Mouse (Mus musculus) stomach, postnatal 0 days (tissue): ENCODE measurements around the gene Raph1. TPM values are rescaled to one million over a fixed set of nuclear protein-coding genes. Genes with fewer than 3 reads are reported as not detected.

Experiments used
- ATAC-seq: fragments of 200-750 bp; cut with Nextera tagmentation; 2 replicates; pipeline ENCODE4 v1.8.0; 2017; ENCODE audit not compliant: low FRiP score, low TSS enrichment
- DNase-seq: peaks from one replicate; pipeline ENCODE4 v3.0.0-alpha.2; 2016; ENCODE audit warnings: low spot score
- H3K27ac ChIP-seq: fragments of 300-500 bp; sonication (generic); replicated peaks from 2 replicates; pipeline ENCODE4 v1.5.1; 2014; ENCODE audit warnings: mild to moderate bottlenecking, control low read depth
- H3K27me3 ChIP-seq: fragments of 300-500 bp; sonication (generic); 2 replicates; pipeline ENCODE4 v1.6.1; 2014; ENCODE audit warnings: low read length; ENCODE audit not compliant: control insufficient read depth, insufficient read depth
- H3K36me3 ChIP-seq: fragments of 300-500 bp; sonication (generic); 2 replicates; pipeline ENCODE4 v1.6.1; 2014; ENCODE audit warnings: low read length, mixed read lengths; ENCODE audit not compliant: control insufficient read depth, insufficient read depth
- H3K4me1 ChIP-seq: fragments of 300-500 bp; sonication (generic); replicated peaks from 2 replicates; pipeline ENCODE4 v1.6.1; 2014; ENCODE audit warnings: antibody characterized with exemption; ENCODE audit not compliant: control insufficient read depth, insufficient read depth
- H3K4me2 ChIP-seq: fragments of 300-500 bp; sonication (generic); replicated peaks from 2 replicates; pipeline ENCODE4 v1.6.1; 2014; ENCODE audit warnings: low read depth, mild to moderate bottlenecking, control low read depth, moderate library complexity
- H3K4me3 ChIP-seq: fragments of 300-500 bp; sonication (generic); 2 replicates; pipeline ENCODE4 v1.5.1; 2014; ENCODE audit warnings: low read depth, low read length, control low read depth
- H3K9ac ChIP-seq: fragments of 300-500 bp; sonication (generic); 2 replicates; pipeline ENCODE4 v1.6.1; 2014; ENCODE audit warnings: mild to moderate bottlenecking, low read length, control low read depth, mixed read lengths
- H3K9me3 ChIP-seq: fragments of 300-500 bp; sonication (generic); 2 replicates; pipeline ENCODE4 v1.6.1; 2016; ENCODE audit warnings: low read length; ENCODE audit not compliant: control insufficient read depth
- CTCF ChIP-seq: IDR thresholded peaks from 2 replicates; pipeline ENCODE4 v1.5.1; 2016; ENCODE audit warnings: antibody characterized with exemption, low read depth, mild to moderate bottlenecking, moderate library complexity
- EP300 ChIP-seq: optimal IDR thresholded peaks from 2 replicates; pipeline ENCODE3; 2016; ENCODE audit warnings: antibody characterized with exemption
- WGBS: fragments of 180-500 bp; shearing (Covaris S2); extraction: QIAGEN DNeasy Blood & Tissue Kit; methylation state at CpG from one replicate; pipeline ENCODE4 v1.1.7; 2014; 5-methylcytosine and 5-hydroxymethylcytosine counted together
- microRNA-seq: library from miRNA; unstranded; fragments of <30 nt; microRNA quantifications from one replicate; pipeline ENCODE4, GENCODE M21; 2016
- polyA plus RNA-seq: library from polyadenylated mRNA; unstranded; fragments of >200 nt; fragmentation: Nextera tagmentation; extraction: Ambion mirVana; gene quantifications from 2 replicates; pipeline ENCODE4 v1.2.1, GENCODE M21; 2015

The Raph1 gene
- polyA plus RNA-seq, 1 experiment from 2014 or later: 11.5 TPM

DNA sequence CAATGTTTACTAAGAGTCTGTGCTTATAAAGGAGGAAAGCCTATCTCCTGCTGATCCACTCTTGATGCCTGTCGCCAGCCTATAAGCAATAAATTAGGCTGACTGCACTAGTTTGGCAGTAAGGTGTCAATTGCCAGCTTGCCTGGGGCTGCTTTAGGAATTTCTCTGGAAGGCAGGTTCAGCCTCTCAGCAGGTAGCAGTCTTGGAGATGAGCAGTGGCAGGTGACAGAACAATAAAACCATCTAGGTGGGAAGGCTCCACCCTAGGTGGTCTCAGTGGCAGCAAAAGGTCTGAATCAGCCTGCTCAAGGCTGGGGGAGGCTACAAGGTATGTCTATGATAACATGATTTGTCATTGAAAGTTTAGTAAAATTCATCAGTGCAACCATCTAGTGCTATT lies 134.4 kb downstream of the Raph1 start:
- WGBS: 29% methylated on average over 1 of the region's 1 CpGs
- TF ChIP-seq CTCF: no peak
- no peak for TF ChIP-seq EP300
- ATAC-seq (no peak), DNase-seq (no peak)
- H3K4me1 ChIP-seq: no peaks in the 10 kb centered on the region
- H3K9ac ChIP-seq: no peak overlapping the region
- no peak overlapping the region for H3K4me3 ChIP-seq
- no peak overlapping the region for H3K4me2 ChIP-seq
- H3K27me3 ChIP-seq: no peaks in the 10 kb centered on the region
- H3K36me3 ChIP-seq: no peaks in the 10 kb centered on the region
- no peaks in the 10 kb centered on the region for H3K9me3 ChIP-seq
- H3K27ac ChIP-seq: no peak overlapping the region

Small RNA genes lying within 50 kb of the gene (microRNA-seq; reads per million reads assigned to microRNA genes)
- gene Gm23762: not detected

Other genes with a start within 250 kb of the Raph1 start
- gene Cyp20a1, start 223.8 kb downstream of the Raph1 start, polyA plus RNA-seq: 11.0 and 11.5 TPM in 2 replicates
- gene Abi2, start 157.5 kb downstream of the Raph1 start, polyA plus RNA-seq: 6.8 and 7.0 TPM in 2 replicates
- 0.06 and 0.18 TPM in 2 replicates for gene Cd28, start 149.7 kb upstream of the Raph1 start, polyA plus RNA-seq